Mouse (Mus musculus) splenic B cell, adult 2 months (primary cell): ENCODE measurements around the gene Bloc1s3.

Experiments
- DNase-seq: peaks from one replicate; pipeline ENCODE4 v3.0.0-alpha.2; 2011; ENCODE audit warnings: low read depth, low spot score
- H3K27me3 ChIP-seq: 2 replicates; pipeline ENCODE4 v1.6.1; 2012; ENCODE audit warnings: mild to moderate bottlenecking, low read length, moderate library complexity, mixed read lengths; ENCODE audit not compliant: control insufficient read depth, poor library complexity, insufficient read depth, severe bottlenecking
- H3K36me3 ChIP-seq: 2 replicates; pipeline ENCODE4 v1.6.1; 2012; ENCODE audit warnings: mild to moderate bottlenecking, low read length, moderate library complexity, mixed read lengths; ENCODE audit not compliant: control insufficient read depth, poor library complexity, insufficient read depth, severe bottlenecking

Bloc1s3 gene

GRCm38 (mm10) chr7:19503481-19504068 lies 4.6 kb downstream of the Bloc1s3 start:
- no peaks in the 10 kb centered on the region for H3K36me3 ChIP-seq
- DNase-seq, result peak; percentile 77
- no peaks in the 10 kb centered on the region for H3K27me3 ChIP-seq

GRCm38 (mm10) chr7:19501658-19502057 lies 6.5 kb downstream of the Bloc1s3 start:
- Histone ChIP-seq H3K36me3 (no peaks in the 10 kb centered on the region), H3K27me3 (no peaks in the 10 kb centered on the region)
- no peak for DNase-seq

- no peak for DNase-seq
- Histone ChIP-seq H3K27me3 (no peaks in the 10 kb centered on the region), H3K36me3 (no peaks in the 10 kb centered on the region)
These were observed 7.5 kb downstream of the Bloc1s3 start for GRCm38 (mm10) chr7:19500420-19501363.

GRCm38 (mm10) chr7:19498326-19498725 lies 9.8 kb downstream of the Bloc1s3 start:
- Histone ChIP-seq H3K36me3 (no peaks in the 10 kb centered on the region), H3K27me3 (no peaks in the 10 kb centered on the region)
- DNase-seq, result no peak

- Histone ChIP-seq H3K36me3 (no peaks in the 10 kb centered on the region), H3K27me3 (no peaks in the 10 kb centered on the region)
- no peak for DNase-seq
These were observed 12.0 kb downstream of the Bloc1s3 start for GRCm38 (mm10) chr7:19496214-19496555.

- no peaks in the 10 kb centered on the region for H3K27me3 ChIP-seq
- no peak for DNase-seq
- H3K36me3 ChIP-seq, result no peaks in the 10 kb centered on the region
These were observed 12.5 kb downstream of the Bloc1s3 start for GRCm38 (mm10) chr7:19495521-19496213.

- no peak for DNase-seq
- H3K27me3 ChIP-seq, result no peaks in the 10 kb centered on the region
- H3K36me3 ChIP-seq, result no peaks in the 10 kb centered on the region
These were observed 13.3 kb downstream of the Bloc1s3 start for GRCm38 (mm10) chr7:19494751-19495474.

- DNase-seq, result peak; percentile 33
- H3K36me3 ChIP-seq, result no peaks in the 10 kb centered on the region
- no peaks in the 10 kb centered on the region for H3K27me3 ChIP-seq
These were observed 16.4 kb downstream of the Bloc1s3 start for GRCm38 (mm10) chr7:19491731-19492130.

GRCm38 (mm10) chr7:19489525-19489924 lies 18.6 kb downstream of the Bloc1s3 start:
- Histone ChIP-seq H3K36me3 (no peaks in the 10 kb centered on the region), H3K27me3 (no peaks in the 10 kb centered on the region)
- no peak for DNase-seq

GRCm38 (mm10) chr7:19486549-19486948 lies 21.6 kb downstream of the Bloc1s3 start:
- Histone ChIP-seq H3K27me3 (no peaks in the 10 kb centered on the region), H3K36me3 (no peaks in the 10 kb centered on the region)
- DNase-seq, result no peak

- DNase-seq, result no peak
- Histone ChIP-seq H3K27me3 (no peaks in the 10 kb centered on the region), H3K36me3 (no peaks in the 10 kb centered on the region)
These were observed 22.7 kb downstream of the Bloc1s3 start for GRCm38 (mm10) chr7:19485488-19485887.

- no peak for DNase-seq
- Histone ChIP-seq H3K36me3 (no peaks in the 10 kb centered on the region), H3K27me3 (no peaks in the 10 kb centered on the region)
These were observed 24.9 kb downstream of the Bloc1s3 start for GRCm38 (mm10) chr7:19483281-19483680.

GRCm38 (mm10) chr7:19477624-19478384 lies 30.4 kb downstream of the Bloc1s3 start:
- Histone ChIP-seq H3K36me3 (no peaks in the 10 kb centered on the region), H3K27me3 (no peaks in the 10 kb centered on the region)
- no peak for DNase-seq

GRCm38 (mm10) chr7:19477084-19477483 lies 31.1 kb downstream of the Bloc1s3 start:
- DNase-seq, result peak; percentile 33

More at GRCm38 (mm10) chr7:19477084-19477483, 31.1 kb downstream of the Bloc1s3 start:
- Histone ChIP-seq H3K36me3 (no peaks in the 10 kb centered on the region), H3K27me3 (no peaks in the 10 kb centered on the region)
